Mouse (Mus musculus) small intestine, adult 2 months (tissue): ENCODE data around the gene Slc25a1. TPM values are rescaled to one million over a fixed set of nuclear protein-coding genes. Genes with fewer than 3 reads are reported as not detected.

ENCODE experiments used
- H3K27ac ChIP-seq: fragments of 200-500 bp; 2 replicates; pipeline ENCODE4 v1.5.1; 2012; ENCODE audit warnings: low read depth, low read length, control low read depth, inconsistent platforms; ENCODE audit not compliant: insufficient read depth
- H3K27me3 ChIP-seq: fragments of 200-500 bp; 2 replicates; pipeline ENCODE4 v1.6.1; 2012; ENCODE audit warnings: mild to moderate bottlenecking, moderate library complexity, low read length, inconsistent platforms; ENCODE audit not compliant: control insufficient read depth, insufficient read depth
- H3K36me3 ChIP-seq: fragments of 200-500 bp; 2 replicates; pipeline ENCODE4 v1.6.1; 2012; ENCODE audit warnings: mild to moderate bottlenecking, low read length, control low read depth, inconsistent platforms; ENCODE audit not compliant: control insufficient read depth, insufficient read depth
- H3K4me1 ChIP-seq: fragments of 200-500 bp; 2 replicates; pipeline ENCODE4 v1.6.1; 2012; ENCODE audit warnings: low read length, inconsistent platforms, mixed read lengths; ENCODE audit not compliant: control insufficient read depth, insufficient read depth, insufficient read length
- H3K4me3 ChIP-seq: fragments of 200-500 bp; 2 replicates; pipeline ENCODE4 v1.5.1; 2012; ENCODE audit warnings: low read depth, mild to moderate bottlenecking, control low read depth, inconsistent platforms, low read length, moderate library complexity
- CTCF ChIP-seq: fragments of 200-500 bp; IDR thresholded peaks from 2 replicates; pipeline ENCODE4 v1.5.1; 2012; ENCODE audit warnings: low read depth, mild to moderate bottlenecking, control low read depth, inconsistent platforms, low read length, moderate library complexity, mixed read lengths; ENCODE audit not compliant: insufficient replicate concordance, insufficient read length; ENCODE audit errors: extremely low read depth
- POLR2A ChIP-seq: fragments of 200-500 bp; IDR thresholded peaks from 2 replicates; pipeline ENCODE4 v1.6.1; 2012; ENCODE audit warnings: low read depth, mild to moderate bottlenecking, control low read depth, inconsistent platforms, low read length, moderate library complexity
- WGBS: fragments of 180-500 bp; shearing (Covaris S2); methylation state at CpG from one replicate; pipeline ENCODE4 v1.1.7; 2018; 5-methylcytosine and 5-hydroxymethylcytosine counted together
- polyA plus RNA-seq: library from polyadenylated mRNA; depleted of rRNA; stranded (reverse); fragments of >200 nt; gene quantifications from 2 replicates; pipeline ENCODE4 v1.2.3, GENCODE M21; 2012

Gene Slc25a1
- polyA plus RNA-seq, 1 experiment: 328 TPM

DNA sequence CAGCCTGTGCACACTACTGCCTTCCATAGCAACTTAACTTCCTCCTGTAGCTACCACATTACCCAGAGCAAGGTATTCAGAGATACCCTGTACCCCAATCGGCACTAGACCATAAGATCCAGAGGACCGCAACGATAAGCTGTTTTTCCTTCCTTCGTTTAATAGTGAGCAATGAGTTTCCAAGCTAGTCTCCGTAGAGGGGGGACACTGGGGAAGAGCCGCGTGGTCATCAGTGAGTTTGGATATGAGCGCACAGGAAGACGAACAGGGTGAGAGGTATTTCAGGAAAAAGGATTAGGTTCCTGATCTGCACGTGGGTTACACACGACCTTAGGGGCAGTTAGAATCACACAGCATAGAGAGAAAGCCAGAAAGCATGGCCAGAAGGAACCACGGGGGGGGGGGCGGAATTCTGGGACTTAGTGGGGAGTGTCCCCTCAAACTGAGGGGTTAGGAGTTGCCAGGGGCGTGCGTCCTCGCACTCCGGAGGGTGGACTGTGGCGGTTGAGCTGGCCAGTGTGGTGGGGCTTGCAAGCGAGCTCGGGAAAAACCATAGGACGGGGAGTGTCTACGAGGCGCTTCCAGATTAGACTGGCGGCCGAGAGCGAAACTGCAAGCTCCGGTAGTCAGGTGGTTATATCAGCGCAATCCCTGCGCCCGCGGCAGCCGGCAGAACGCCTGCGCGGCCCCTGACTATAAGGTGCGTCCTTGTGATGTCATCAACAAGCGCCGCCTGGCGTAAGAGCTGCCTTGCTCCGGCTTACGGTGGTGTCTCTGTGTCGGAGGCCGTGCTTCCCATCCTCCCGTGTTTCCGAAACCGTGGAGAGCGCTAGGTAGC, 6.5 kb downstream of the Slc25a1 start:
- under 1% methylated on average over 47 of the region's 47 CpGs for WGBS
- TF ChIP-seq CTCF: peak; percentile 58
- peak; percentile 68 for TF ChIP-seq POLR2A
- H3K36me3 ChIP-seq: peaks cover 14% of the 10 kb centered on the region
- peaks cover 11% of the 10 kb centered on the region for H3K4me1 ChIP-seq
- H3K27ac ChIP-seq: peak overlapping the region; percentile 81
- H3K4me3 ChIP-seq: peak overlapping the region; percentile 90
- no peaks in the 10 kb centered on the region for H3K27me3 ChIP-seq

DNA sequence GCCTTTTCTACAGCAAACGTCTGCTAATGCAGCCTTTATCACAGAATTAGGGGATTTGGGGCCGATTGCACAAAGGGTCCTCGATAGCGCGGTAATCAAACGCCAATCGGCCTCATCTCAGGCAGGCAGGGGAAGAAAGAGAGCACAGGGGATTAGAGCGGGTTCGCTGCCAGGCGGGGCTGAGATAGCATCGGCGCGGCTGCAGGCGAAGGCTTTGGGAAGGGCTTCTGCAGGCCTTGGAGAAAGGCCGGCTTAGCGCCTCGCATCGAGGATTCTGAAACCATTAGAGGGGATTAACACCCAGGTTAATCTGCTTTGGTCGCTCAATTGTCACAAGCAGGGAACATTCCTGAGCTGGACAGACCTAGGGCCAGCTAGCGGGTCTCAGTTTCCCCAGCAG, 7.4 kb downstream of the Slc25a1 start:
- no peak overlapping the region for H3K27ac ChIP-seq
- peaks cover 3% of the 10 kb centered on the region; the same call in 1 of the 2 replicates for H3K27me3 ChIP-seq
- H3K36me3 ChIP-seq: peaks cover 8% of the 10 kb centered on the region; the same call in 1 of the 2 replicates
- H3K4me3 ChIP-seq: no peak overlapping the region
- WGBS: 44% methylated on average over 20 of the region's 20 CpGs
- peaks cover 11% of the 10 kb centered on the region for H3K4me1 ChIP-seq
- TF ChIP-seq POLR2A (no peak), CTCF (no peak)

DNA sequence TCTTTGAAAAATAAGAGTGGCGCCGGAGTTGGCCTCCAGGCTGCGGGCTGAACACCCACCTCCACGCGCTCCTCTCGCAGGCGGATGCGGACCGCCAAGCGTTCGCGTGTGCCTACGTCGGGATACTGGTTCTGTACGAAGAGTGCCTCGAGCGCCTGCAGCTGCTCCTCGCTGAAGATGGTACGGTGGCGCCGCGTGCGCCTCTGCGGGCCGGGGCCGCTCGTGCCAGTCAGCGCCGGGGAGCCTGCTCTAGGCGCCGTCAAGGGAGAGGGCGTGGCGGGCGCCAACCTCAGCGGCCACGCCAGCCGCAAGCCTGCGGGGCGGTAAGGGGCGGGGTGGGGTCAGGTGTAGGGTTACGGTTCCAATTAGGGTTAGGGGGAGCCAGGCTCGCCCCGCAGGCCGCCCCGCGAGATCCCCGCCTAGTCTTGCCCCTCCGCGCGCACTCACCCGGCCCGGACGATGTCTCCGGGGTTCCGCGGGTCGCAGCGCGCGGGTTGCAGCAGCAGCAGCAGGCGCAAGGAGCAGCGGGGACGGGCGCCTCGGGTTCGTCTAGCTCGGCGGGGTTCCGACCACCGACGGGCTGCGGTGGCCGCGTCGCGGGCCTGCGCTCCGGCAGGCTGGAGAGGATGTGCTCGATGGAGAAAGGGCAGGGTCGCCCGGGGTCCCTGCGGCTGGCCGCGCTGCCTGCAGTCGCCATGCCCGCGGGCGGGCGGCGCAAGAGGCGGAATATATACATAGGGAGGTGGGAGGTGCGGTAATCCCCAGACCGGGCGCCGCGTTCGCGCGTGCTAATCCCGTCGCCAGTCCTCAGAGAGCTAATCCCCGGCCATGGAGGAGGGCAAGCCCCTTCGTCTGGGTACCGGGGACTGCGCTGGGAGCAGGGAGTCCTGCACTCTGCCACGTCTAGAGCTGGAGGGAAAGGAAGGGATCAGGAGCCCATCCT, 13.4 kb downstream of the Slc25a1 start, which contains the start of gene Gsc2:
Gene Gsc2, minus strand, starts transcription at position 753 of the 943 bp plus-strand sequence.
- peaks cover 14% of the 10 kb centered on the region for H3K4me1 ChIP-seq
- H3K4me3 ChIP-seq: peak within 1 kb of the TSS; percentile 52
- no peak within 1 kb of the TSS for H3K27ac ChIP-seq
- WGBS: 1% methylated on average over 106 of the region's 106 CpGs
- TF ChIP-seq POLR2A (no peak), CTCF (no peak)
- H3K36me3 ChIP-seq: no peaks in the 10 kb centered on the region
- H3K27me3 ChIP-seq: peaks cover 32% of the 10 kb centered on the region

DNA sequence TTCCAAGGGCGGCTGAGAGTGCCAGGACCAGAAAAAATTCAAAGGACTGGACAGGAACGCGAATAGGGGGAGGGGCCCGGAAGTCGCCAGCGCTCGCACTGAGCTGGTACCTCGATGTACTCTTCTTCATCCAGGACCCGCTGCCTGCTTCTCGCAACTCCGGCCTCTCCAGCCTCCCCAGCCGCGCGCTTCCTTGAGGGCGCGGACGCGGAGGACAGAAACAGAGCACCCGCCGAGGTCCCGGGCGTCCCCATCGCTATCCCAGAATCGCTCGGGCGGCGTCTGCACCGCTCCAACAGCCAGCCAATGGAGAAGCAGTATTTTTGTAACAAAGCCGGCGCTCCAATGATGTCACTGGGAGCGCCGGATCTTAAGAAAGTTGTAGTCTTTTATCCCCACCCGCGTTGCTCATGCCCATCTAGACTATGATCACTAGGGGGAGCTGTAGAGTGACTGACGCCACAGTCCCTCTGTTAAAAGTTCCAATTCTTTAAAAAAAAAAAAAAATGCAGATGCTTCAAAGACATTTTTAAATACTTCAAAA, 16.9 kb downstream of the Slc25a1 start, which contains the start of gene Ess2:
Gene Ess2, minus strand, starts transcription at position 297 of the 544 bp plus-strand sequence.
- peak within 1 kb of the TSS; percentile 33; the same call in 1 of the 2 replicates for H3K27ac ChIP-seq
- WGBS: under 1% methylated on average over 35 of the region's 35 CpGs

DNA sequence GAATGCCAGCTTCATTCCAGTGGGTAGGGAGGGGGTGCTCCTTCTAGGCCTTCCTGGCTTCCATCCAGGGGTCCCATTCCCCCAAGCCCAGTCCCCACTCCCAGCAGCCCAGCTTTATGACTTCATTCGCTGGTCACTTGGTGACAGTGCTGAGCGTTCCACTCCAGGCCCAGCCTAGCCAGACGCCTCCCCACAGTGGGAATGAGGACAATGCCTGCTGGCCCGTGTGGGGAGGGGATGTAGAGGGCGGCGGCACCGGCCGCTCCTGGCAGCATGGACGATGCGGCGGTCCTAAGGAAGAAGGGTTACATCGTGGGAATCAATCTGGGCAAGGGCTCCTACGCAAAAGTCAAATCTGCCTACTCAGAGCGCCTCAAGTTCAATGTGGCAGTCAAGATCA, 29.6 kb downstream of the Slc25a1 start, which contains the start of the genes Dgcr2 and Tssk2:
Gene Dgcr2, minus strand, starts transcription at position 101 of the 400 bp plus-strand sequence.
Gene Tssk2, plus strand, starts transcription at position 176 of the 400 bp plus-strand sequence.
- Histone ChIP-seq H3K27me3 (no peaks in the 10 kb centered on the region), H3K4me1 (no peaks in the 10 kb centered on the region), H3K27ac (no peak within 1 kb of the TSS), H3K4me3 (no peak within 1 kb of the TSS), H3K36me3 (peaks cover 35% of the 10 kb centered on the region)
- no peak for TF ChIP-seq CTCF
- TF ChIP-seq POLR2A: no peak
- 91% methylated on average over 14 of the region's 14 CpGs for WGBS

More for the DNA sequence above, 16.9 kb downstream of the Slc25a1 start, which contains the start of gene Ess2:
- peak; percentile 71 for TF ChIP-seq POLR2A
- TF ChIP-seq CTCF: peak; percentile 81; the same call in 1 of the 2 replicates
- peaks cover 14% of the 10 kb centered on the region for H3K4me1 ChIP-seq
- H3K4me3 ChIP-seq: peak within 1 kb of the TSS; percentile 100
- H3K27me3 ChIP-seq: peaks cover 32% of the 10 kb centered on the region
- peaks cover 25% of the 10 kb centered on the region for H3K36me3 ChIP-seq

DNA sequence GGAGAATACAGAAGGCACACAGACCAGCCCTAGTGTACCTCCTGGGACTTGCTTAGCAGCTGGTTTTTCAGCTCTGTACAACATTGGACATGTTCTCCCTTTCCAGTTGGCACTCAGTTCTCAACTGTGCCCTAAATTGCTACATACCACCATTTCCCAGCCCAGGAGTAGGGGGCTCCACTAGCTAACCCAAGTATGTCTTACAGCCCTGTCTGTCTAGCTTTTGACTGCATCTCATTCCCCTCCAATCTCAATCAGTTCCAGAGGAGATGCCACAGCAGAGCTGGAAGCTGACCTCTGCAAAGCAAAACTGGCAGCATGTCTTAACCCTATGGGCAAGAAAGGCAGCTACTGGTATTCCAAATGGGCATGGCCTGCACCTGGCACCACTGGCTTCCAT, 31.9 kb downstream of the Slc25a1 start:
- H3K27ac ChIP-seq: no peak overlapping the region
- no peak for TF ChIP-seq POLR2A
- TF ChIP-seq CTCF: no peak
- peaks cover 8% of the 10 kb centered on the region; the same call in 1 of the 2 replicates for H3K4me1 ChIP-seq
- peaks cover 12% of the 10 kb centered on the region for H3K36me3 ChIP-seq
- H3K27me3 ChIP-seq: no peaks in the 10 kb centered on the region
- H3K4me3 ChIP-seq: no peak overlapping the region

DNA sequence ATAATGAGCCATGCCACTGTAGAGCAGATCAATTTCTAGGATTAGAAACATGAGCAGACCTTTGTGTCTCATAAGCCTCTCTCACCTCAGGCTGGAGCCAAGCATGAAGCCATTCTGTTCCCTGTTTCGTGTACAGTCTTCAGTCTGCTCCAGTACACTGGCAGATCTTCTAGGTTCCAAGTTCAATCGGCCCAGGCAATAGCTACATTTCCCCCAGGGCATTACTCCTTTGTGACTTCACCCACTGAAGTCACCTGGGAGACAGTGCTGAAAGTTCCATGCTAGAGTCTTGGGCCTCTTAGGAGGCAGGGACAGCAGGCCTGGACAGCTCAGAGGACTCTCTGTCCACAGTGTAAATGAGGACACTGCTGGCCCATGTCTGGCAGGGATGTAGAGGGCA, 34.1 kb downstream of the Slc25a1 start, which contains the start of gene Tssk1:
Gene Tssk1, plus strand, starts transcription at position 301 of the 400 bp plus-strand sequence.
- Histone ChIP-seq H3K4me3 (no peak within 1 kb of the TSS), H3K4me1 (peaks cover 17% of the 10 kb centered on the region; the same call in 1 of the 2 replicates), H3K27ac (no peak within 1 kb of the TSS), H3K36me3 (peaks cover 3% of the 10 kb centered on the region; the same call in 1 of the 2 replicates), H3K27me3 (no peaks in the 10 kb centered on the region)
- TF ChIP-seq CTCF: no peak
- no peak for TF ChIP-seq POLR2A
- WGBS: 71% methylated on average over 2 of the region's 2 CpGs
